Comparison of ENCODE assay signal across 10 mouse cellular contexts in the genomic region with DNA sequence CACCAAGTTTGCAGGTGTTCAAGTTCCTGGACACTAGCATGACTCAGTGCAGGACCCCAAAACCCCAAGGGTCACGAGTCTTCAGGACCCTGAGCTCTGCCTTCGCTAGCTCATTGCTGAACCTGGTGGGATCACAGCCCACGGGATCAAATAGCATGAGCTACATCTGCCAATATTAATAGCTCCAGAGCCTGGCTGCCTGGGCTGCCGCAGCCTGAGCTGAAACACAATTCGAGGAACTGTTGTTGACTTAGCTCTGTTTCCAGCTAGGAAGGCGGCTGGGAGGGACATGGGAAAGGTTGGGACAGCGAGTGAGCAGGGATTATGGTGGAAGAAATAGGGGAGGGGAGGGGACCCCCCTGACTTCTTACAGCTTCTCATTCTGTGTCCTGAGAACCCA. TPM values are rescaled to one million over a fixed set of nuclear protein-coding genes. Genes with fewer than 3 reads are reported as not detected.
DNase-seq lines count a peak whose midpoint lies in the region; ATAC-seq lines count a peak whose summit lies in the region.
"Had no signal": no experiment of that assay in that cellular context is flagged by ENCODE, and none has a peak within 500 bp of the region (broad histone marks: within the 10 kb centered on the region; RNA-seq: fewer than 3 reads in every experiment).

No protein-coding gene starts in this region.

- DNase-seq in cerebellum, adult 9-11 months: peak; percentile 16
- no peak for DNase-seq in cerebellum, adult 11-12 months
- DNase-seq in kidney, postnatal 10 days: no peak
- no peak for DNase-seq in hindbrain, embryonic 10.5 days (ENCODE audit: low spot score)
- no peak for DNase-seq in urinary bladder, postnatal 14 days (ENCODE audit: low spot score)
- no peak for DNase-seq in adrenal gland, postnatal 14 days
- DNase-seq: liver, embryonic 13.5 days had no signal

- H3K27me3 ChIP-seq in kidney, embryonic 16.5 days (ENCODE audit: insufficient read depth, low read length): no peaks in the 10 kb centered on the region
- no peaks in the 10 kb centered on the region for H3K27me3 ChIP-seq in hindbrain, embryonic 10.5 days (ENCODE audit: insufficient read depth, poor library complexity, severe bottlenecking)
- no peaks in the 10 kb centered on the region for H3K27me3 ChIP-seq in midbrain, embryonic 13.5 days
- H3K27me3 ChIP-seq: neural tube, embryonic 12.5 days had no signal

- H3K4me2 ChIP-seq in kidney, embryonic 16.5 days (replicated peaks; ENCODE audit: low read depth, low read length): no peak overlapping the region
- no peak overlapping the region for H3K4me2 ChIP-seq in midbrain, embryonic 13.5 days (replicated peaks)
- H3K4me2 ChIP-seq: liver, embryonic 13.5 days; neural tube, embryonic 12.5 days had no signal

- peaks cover 56% of the 10 kb centered on the region for H3K4me1 ChIP-seq in kidney, embryonic 16.5 days (ENCODE audit: insufficient read depth, low read length)
- peaks cover 71% of the 10 kb centered on the region for H3K4me1 ChIP-seq in hindbrain, embryonic 10.5 days (replicated peaks)
- H3K4me1 ChIP-seq in midbrain, embryonic 13.5 days (replicated peaks): peaks cover 66% of the 10 kb centered on the region

- no peaks in the 10 kb centered on the region for H3K9me3 ChIP-seq in kidney, embryonic 16.5 days (ENCODE audit: low read length)
- H3K9me3 ChIP-seq in hindbrain, embryonic 10.5 days: no peaks in the 10 kb centered on the region
- H3K9me3 ChIP-seq in midbrain, embryonic 13.5 days: no peaks in the 10 kb centered on the region
- H3K9me3 ChIP-seq: liver, embryonic 13.5 days; neural tube, embryonic 12.5 days had no signal

- WGBS in kidney, embryonic 16.5 days: 29% methylated on average over 7 of the region's 7 CpGs
- WGBS in hindbrain, embryonic 10.5 days: 65% methylated on average over 7 of the region's 7 CpGs
- WGBS in midbrain, embryonic 13.5 days: 51% methylated on average over 7 of the region's 7 CpGs

- no peaks in the 10 kb centered on the region for H3K36me3 ChIP-seq in kidney, embryonic 16.5 days (ENCODE audit: insufficient read depth, low read length)
- H3K36me3 ChIP-seq in hindbrain, embryonic 10.5 days: peaks cover 3% of the 10 kb centered on the region; the same call in 1 of the 2 replicates
- no peaks in the 10 kb centered on the region for H3K36me3 ChIP-seq in midbrain, embryonic 13.5 days

- no peak overlapping the region for H3K4me3 ChIP-seq in kidney, embryonic 16.5 days (ENCODE audit: low read length)
- H3K4me3 ChIP-seq in hindbrain, embryonic 10.5 days: no peak overlapping the region
- no peak overlapping the region for H3K4me3 ChIP-seq in midbrain, embryonic 13.5 days (replicated peaks)
- H3K4me3 ChIP-seq: liver, embryonic 13.5 days; neural tube, embryonic 12.5 days had no signal

- peak overlapping the region; percentile 4; the same call in 1 of the 2 replicates for H3K27ac ChIP-seq in kidney, embryonic 16.5 days (ENCODE audit: low read length)
- H3K27ac ChIP-seq in hindbrain, embryonic 10.5 days: peak overlapping the region; percentile 95
- peak overlapping the region; percentile 35; the same call in 1 of the 2 replicates for H3K27ac ChIP-seq in midbrain, embryonic 13.5 days
- H3K27ac ChIP-seq: liver, embryonic 13.5 days; neural tube, embryonic 12.5 days had no signal

- H3K9ac ChIP-seq in kidney, embryonic 16.5 days (replicated peaks; ENCODE audit: low read length): 0 out of 2 replicates have a peak overlapping the region, but pooled peaks have one; percentile 15
- H3K9ac ChIP-seq in midbrain, embryonic 13.5 days (replicated peaks): 0 out of 2 replicates have a peak overlapping the region, but pooled peaks have one; percentile 28
- H3K9ac ChIP-seq: liver, embryonic 13.5 days; neural tube, embryonic 12.5 days had no signal

- no peak for ATAC-seq in kidney, embryonic 16.5 days (ENCODE audit: low FRiP score, low TSS enrichment)
- no peak for ATAC-seq in midbrain, embryonic 13.5 days

RNA-seq across cellular contexts. Expression of a gene that starts 23.8 kb away (rescaled TPM):
- 30.1 and 32.9 TPM in 2 replicates for polyA plus RNA-seq in kidney, embryonic 16.5 days (2015; fragmentation: Nextera tagmentation; extraction: Ambion mirVana)
- polyA plus RNA-seq in hindbrain, embryonic 10.5 days (2016; fragmentation: Nextera tagmentation; extraction: Ambion mirVana): 27.2 and 31.5 TPM in 2 replicates
- 18.3 and 18.6 TPM in 2 replicates for polyA plus RNA-seq in midbrain, embryonic 13.5 days (2015; fragmentation: Nextera tagmentation; extraction: Ambion mirVana)
- 49.5 and 50.6 TPM in 2 replicates for total RNA-seq in adrenal gland, postnatal 14 days (2021)

RNA-seq across cellular contexts. Expression of a gene that starts 48.5 kb away (rescaled TPM):
- 30.6 and 31.9 TPM in 2 replicates for polyA plus RNA-seq in kidney, embryonic 16.5 days (2015; fragmentation: Nextera tagmentation; extraction: Ambion mirVana)
- polyA plus RNA-seq in hindbrain, embryonic 10.5 days (2016; fragmentation: Nextera tagmentation; extraction: Ambion mirVana): 37.5 and 37.6 TPM in 2 replicates
- polyA plus RNA-seq in midbrain, embryonic 13.5 days (2015; fragmentation: Nextera tagmentation; extraction: Ambion mirVana): 48.5 and 58.7 TPM in 2 replicates
- 70.5 and 103 TPM in 2 replicates for total RNA-seq in adrenal gland, postnatal 14 days (2021)

Comparison
In these comparisons a context has a peak if more than half of its experiments do, and no peak if none do; other contexts are left out.
1. H3K27ac ChIP-seq: peak in every context shown above with its lines; median percentile 95 in hindbrain, embryonic 10.5 days; 35 in midbrain, embryonic 13.5 days; 4 in kidney, embryonic 16.5 days.